Mouse (Mus musculus) spleen, embryonic (tissue): Measurements from ENCODE around the gene Prl2b1.

Source experiments
- CTCF ChIA-PET: fragments of 350-600 bp; sonication (Branson Sonifier 250); formaldehyde crosslinking; loops from one replicate; lab custom pipeline; 2022; lab: Charles Lee

Prl2b1 gene

DNA sequence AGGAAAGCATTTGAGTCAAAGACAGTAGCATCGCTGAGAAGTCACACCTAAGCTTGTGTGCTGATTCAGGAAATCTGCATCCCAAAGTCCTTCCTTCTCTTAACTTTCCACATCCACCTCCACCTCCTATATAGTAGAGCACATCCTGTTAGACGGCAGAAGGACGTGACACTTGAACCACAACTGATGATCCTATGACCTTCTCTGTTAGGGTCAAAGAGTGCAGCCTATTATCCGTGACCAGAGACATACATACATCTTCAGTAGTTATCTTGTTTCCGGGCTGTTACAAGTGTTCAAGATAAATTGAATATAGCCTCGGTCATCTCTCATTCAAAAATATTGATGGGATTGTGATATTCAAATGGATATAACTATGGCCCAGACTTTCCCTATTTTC is at the start of gene Prl2b1:
TSS of gene Prl2b1 (minus strand) at position 101 of the 400 bp plus-strand sequence.
- CTCF ChIA-PET: no interaction called here

- CTCF ChIA-PET: no interaction called here
These were observed 47.9 kb upstream of the Prl2b1 start, which contains the start of gene Prl8a6 for GRCm38 (mm10) chr13:27438588-27438987. Prl8a6 (minus strand) TSS chr13:27438688.

- CTCF ChIA-PET: no interaction called here
These were observed 42.5 kb upstream of the Prl2b1 start for GRCm38 (mm10) chr13:27433159-27433558.

DNA sequence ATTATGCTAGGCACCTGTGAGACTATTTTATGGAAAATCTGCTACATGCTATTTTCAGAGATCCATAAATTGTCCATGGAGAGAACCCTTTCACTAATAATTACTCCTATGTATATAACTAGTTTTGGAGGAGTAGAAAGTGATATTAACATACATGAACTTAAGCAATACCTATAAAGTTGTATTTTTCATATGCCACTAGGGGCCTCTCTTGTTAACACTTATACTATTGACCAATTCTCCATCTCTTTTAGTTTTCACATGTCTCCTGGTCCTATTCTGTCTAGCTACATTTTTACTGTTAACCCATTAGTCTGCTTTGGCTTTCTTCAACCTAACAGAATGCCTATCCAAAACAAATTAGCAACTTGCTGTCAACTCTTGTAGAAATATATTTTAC is 23.0 kb upstream of the Prl2b1 start:
- CTCF ChIA-PET: interaction anchor here (0.6 kb wide), 1 partner anchor 631 kb away, joined by 3 read pairs; no protein-coding TSS in a partner anchor

GRCm38 (mm10) chr13:27399061-27399724 is 8.5 kb upstream of the Prl2b1 start:
- CTCF ChIA-PET: no interaction called here

DNA sequence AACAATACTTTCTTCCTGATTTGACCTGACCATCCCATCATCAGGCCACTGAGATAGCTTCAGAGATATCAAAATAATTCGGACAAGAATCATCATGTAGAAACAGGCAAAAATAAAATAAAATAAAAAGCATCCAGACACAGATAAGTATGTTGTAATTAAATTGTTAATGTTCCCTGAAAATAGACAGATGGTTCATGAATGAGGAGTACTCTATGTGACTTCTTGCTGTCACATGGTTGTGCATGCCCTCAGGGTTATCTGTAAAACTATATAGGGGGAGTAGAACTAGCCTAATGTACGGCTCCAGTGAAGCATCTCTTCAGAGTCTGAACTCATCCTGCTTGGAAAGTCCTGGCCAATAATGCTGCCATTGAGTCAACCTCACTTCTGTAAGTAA is 45.3 kb downstream of the Prl2b1 start, which contains the start of gene Prl8a2:
TSS of gene Prl8a2 (plus strand) at position 301 of the 400 bp plus-strand sequence.
- CTCF ChIA-PET: no interaction called here

DNA sequence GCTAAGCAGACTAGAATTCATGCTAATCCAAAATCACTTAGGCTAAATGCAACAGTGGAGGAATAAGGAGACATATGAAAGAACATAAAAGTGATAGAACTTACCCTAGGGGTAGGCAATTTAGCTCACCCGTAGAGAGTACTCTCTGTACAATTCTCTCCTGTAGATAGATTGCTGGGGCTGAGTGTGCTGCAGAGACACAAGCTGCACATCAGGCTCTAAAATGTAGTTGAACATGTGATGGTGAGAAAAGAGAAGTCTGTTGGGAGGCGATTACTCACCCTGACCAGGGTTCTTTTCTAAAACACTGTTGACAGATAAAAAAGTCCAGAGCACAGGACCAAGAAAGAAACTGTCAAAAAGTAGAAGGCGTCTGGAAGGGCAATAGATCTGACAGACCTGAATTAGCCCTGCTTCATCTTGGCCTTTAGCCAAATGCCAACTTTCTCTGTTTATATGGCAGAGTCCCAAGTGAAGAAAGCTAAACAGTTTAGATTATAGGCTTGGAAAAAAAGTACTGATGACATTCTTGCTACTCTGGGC is 47.8 kb downstream of the Prl2b1 start:
- CTCF ChIA-PET: no interaction called here

DNA sequence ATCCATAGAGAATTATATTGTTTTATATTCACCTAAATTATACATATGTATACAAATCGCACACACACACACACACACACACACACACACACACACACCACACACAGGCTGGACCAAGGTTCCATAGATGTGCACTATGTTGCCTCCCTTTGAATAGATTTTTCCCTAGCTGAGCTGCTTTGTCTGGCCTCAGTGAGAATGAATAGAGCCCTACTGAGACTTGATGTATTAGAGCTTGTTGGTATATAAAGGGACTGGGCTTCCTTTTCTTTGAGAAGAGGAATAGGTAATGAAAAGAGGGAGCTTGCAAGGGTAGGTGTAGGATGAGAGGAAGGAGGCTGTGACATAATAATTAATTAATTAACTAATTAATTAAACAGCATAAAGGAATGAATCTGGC is 55.7 kb downstream of the Prl2b1 start:
- CTCF ChIA-PET: no interaction called here
